Mouse (Mus musculus): ENCODE measurements around the gene Olfr726.

DNA sequence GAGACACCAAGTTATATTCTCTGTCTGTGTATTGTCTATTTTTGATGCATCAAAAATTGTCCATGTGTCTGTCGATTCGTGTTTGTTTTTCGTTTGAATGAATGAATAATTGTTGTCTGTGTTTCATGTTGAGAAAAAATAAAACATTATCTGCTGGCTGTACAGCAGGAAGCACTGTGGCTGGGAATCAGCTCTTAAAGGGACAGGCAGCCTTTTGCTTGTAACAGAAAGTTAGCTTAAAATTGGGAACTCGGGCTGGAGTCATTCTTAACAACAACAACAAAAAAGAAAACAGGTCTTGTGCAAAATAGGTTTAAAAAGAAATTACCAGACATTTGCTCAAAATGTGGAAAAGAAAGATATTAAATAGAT is 28.0 kb downstream of the Olfr726 start:
- TF ChIP-seq CTCF (conservative IDR thresholded peaks at IDR 0.05; ENCODE audit: low read length) (no peak), NANOG (IDR thresholded peaks at IDR 0.05; ENCODE audit: borderline replicate concordance, low read length) (no peak)
